Mouse (Mus musculus) kidney, adult 2 months (tissue): ENCODE data around the gene Lce6a.

Source experiments
- CTCF ChIP-seq: fragments of 200-500 bp; conservative IDR thresholded peaks from 2 replicates; pipeline ENCODE4 v1.5.1; 2011; ENCODE audit warnings: low read depth, mild to moderate bottlenecking, control low read depth, low read length, moderate library complexity, mixed read lengths; ENCODE audit not compliant: insufficient read depth, insufficient read length
- POLR2A ChIP-seq: fragments of 200-500 bp; IDR thresholded peaks from one replicate; pipeline ENCODE4 v1.6.1; 2011; ENCODE audit warnings: low read depth, low read length, control low read depth

DNA sequence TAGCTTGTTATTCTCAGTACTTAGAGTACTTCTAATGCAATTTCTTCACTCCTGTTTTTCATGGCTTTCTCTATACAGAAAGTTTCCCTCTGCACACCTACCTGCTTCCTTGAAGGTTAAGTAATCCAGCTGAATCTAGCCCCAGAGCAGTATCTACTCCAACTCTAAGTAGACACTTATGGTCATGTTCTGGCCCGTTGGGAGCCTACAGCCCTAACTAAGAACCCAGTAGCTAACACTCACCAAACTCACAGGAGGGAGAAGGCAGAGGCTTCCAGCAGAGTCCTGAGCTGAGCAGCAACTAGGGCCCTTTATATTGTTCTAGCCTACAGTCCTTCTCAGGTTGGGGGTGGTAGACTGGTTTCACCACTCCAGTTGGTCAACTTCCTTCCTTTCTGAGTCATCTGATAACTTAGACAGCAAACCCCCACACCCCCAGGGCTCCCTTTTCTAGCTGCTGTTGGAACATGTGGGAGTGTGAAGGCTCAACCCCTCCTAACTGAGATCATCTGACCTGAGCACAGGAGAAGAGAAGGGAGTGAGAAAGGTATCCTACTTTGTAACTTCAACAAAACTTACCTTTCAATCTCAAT lies 47.9 kb downstream of the Lce6a start, which contains the start of gene Ivl:
- no peak for TF ChIP-seq POLR2A
- no peak for TF ChIP-seq CTCF
